Mouse (Mus musculus): ENCODE measurements around the gene Akap13.

The Akap13 gene

GRCm38 (mm10) chr7:75558225-75558624, 102.9 kb downstream of the Akap13 start:
- no peak for DNase-seq (ENCODE audit: low read depth, low spot score)

GRCm38 (mm10) chr7:75559119-75559518, 103.8 kb downstream of the Akap13 start:
- DNase-seq (ENCODE audit: low read depth, low spot score), result no peak

DNA sequence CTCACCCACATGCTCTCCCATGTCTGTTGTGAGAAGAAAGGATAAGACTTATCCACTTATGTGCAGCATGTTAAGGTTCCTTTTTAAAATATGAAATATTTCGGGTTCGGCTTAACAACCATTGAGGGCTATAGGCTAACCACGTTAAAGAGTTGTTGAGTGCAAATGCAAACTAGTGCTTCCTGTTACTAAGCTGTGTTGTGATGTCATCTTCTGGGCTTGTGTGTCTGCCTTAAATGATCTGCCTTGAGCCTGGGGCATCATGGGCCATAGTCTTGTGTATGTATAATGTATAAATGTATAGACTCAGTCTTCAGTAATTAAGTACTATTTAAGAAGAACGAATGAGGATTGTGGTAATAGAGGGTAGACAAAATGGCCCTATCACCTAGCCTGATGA, 104.6 kb downstream of the Akap13 start:
- DNase-seq (ENCODE audit: low read depth, low spot score), result peak; percentile 20

DNA sequence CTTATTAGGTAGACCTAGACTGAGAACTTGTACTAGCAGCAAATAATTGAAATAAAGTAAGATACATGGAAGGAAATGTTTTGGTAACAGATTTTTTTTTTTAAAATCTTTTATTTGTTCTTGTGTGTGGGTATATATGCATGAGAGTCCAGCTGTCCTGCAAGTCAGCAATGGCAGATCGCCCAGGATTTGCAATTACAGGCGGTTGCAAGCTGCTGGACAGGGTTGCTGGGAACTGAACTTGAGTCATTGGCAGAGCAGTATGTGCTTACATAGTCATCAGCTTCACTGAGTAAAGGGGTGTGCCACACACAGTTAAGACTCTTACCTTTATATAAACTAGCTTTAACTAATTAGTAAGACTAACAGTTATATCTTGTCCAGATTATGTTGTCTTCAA, 105.2 kb downstream of the Akap13 start:
- no peak for DNase-seq (ENCODE audit: low read depth, low spot score)

GRCm38 (mm10) chr7:75561134-75561533, 105.8 kb downstream of the Akap13 start:
- no peak for DNase-seq (ENCODE audit: low read depth, low spot score)

DNA sequence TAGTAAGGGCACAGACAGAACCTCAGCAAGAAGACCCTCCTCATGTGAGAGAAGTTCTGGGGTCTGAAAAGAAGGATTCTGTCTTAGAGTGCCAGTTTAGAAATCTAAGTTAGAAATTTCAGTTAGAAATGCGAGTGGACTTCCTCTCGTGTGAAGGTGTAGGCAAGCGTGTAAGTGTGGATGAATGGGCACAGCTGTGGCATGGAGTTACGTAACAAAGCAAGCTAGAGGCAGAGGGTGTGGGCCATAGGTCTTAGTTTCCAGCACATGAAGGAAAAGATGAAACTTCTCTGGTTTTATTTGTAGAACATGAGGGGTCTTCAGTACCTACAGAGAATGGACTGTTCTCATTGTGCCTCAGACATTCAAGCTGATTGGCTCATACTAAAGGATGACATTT, 112.9 kb downstream of the Akap13 start:
- DNase-seq (ENCODE audit: low read depth, low spot score), result no peak

- peak; percentile 56 for DNase-seq (ENCODE audit: low read depth, low spot score)
These were observed 113.5 kb downstream of the Akap13 start for GRCm38 (mm10) chr7:75568883-75569282.

DNA sequence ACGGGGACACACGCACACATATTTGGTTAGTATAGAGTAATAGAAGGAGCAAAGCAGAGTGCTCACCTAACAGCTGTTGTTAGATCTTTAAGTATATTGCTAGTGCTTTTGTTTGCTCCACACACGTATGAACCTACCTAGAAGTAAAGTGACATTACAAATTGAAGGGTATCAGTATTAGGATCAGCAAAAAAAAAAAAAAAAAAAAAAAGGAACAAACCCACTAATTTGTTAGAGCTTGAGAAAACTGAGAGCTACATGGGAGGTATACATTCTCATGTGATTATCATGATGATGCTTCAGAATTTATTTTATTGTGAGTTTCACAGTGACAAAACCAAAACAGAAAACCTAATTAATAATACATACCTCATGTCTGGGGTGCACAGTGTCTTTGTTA, 114.9 kb downstream of the Akap13 start:
- no peak for DNase-seq (ENCODE audit: low read depth, low spot score)

GRCm38 (mm10) chr7:75571078-75571477, 115.7 kb downstream of the Akap13 start:
- no peak for DNase-seq (ENCODE audit: low read depth, low spot score)

- DNase-seq (ENCODE audit: low read depth, low spot score), result peak; percentile 88
These were observed 116.8 kb downstream of the Akap13 start for GRCm38 (mm10) chr7:75572127-75572526.

- DNase-seq (ENCODE audit: low read depth, low spot score), result peak; percentile 86
These were observed 119.9 kb downstream of the Akap13 start for GRCm38 (mm10) chr7:75575120-75575649.

DNA sequence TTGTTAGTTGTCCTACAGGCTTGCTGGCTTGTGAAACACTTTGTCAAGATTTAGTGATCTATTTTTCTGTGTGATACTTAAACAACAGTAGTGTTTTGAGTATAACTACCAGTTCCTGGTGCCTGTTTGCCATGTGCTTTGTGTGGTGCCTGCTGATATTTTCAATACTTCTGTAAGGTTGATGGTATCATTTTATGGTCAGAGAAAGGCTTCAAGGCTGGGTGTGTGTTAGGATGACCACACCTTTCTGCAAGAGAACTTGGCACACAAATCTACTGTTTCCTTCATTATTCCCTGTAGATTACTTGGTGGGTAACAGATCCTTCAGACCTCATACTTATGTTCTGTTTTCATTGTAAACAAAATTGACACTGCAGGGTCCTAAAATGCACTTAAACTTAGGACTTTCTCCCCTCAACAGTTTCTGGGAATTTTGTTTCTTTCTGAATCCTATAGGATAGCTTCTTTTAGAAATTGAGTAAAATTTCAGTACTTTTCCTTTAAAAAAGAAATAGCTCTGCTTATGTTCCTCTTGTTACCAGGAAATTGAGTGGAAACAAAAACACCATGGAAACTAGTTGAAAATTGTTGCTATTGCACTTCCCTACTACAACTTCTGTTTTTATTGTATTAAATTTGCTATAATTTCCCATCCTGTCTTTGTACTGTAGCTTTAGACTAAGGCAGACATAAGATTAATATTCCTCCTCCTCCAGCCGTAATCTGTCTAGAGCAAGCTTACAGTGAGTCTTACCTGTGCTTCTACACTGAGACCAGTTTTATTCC, 120.7 kb downstream of the Akap13 start:
- no peak for DNase-seq (ENCODE audit: low read depth, low spot score)

GRCm38 (mm10) chr7:75576851-75577250, 121.5 kb downstream of the Akap13 start:
- no peak for DNase-seq (ENCODE audit: low read depth, low spot score)

GRCm38 (mm10) chr7:75577353-75577752, 122.0 kb downstream of the Akap13 start:
- DNase-seq (ENCODE audit: low read depth, low spot score), result no peak

DNA sequence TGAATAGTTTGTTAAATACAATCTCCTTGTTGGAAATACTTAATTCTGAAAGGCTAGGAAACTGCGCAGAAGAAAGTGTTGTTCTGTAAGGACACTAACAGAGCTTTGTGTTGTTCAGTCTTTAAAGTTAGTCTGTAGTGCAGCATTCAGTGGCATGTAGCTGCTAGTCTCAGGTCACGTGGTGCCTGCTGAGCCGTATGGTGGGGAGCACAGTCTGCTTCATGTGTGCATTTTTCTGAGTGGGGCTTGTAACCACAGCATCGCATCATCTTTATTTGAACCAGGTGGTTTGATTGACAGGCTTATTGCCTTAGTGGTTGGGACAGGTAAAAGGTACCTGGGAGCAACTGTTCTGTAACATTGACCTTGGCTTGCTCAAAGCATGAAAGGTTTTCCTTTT, 123.3 kb downstream of the Akap13 start:
- DNase-seq (ENCODE audit: low read depth, low spot score), result no peak

GRCm38 (mm10) chr7:75582091-75582490, 126.8 kb downstream of the Akap13 start:
- no peak for DNase-seq (ENCODE audit: low read depth, low spot score)

GRCm38 (mm10) chr7:75584100-75584499, 128.8 kb downstream of the Akap13 start:
- peak; percentile 36 for DNase-seq (ENCODE audit: low read depth, low spot score)

DNA sequence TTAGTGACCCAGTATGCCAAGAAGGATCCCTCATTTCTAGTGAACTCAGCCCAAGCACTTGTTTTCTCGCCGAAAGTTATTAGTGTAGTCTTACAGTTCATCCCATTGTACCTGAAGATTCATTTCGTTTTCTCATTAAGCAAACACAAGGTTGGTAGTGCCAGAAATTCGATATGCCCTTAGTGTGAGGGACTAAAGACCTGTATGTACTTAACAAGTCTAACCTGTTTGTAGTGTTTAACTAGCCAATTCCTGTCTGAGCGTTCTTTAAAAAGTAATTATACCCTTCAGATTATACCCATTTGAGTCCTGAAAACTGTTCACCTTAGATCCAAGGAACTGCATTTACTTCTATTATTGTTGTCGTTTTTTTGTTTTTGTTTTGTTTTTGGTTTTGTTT, 130.1 kb downstream of the Akap13 start:
- DNase-seq (ENCODE audit: low read depth, low spot score), result no peak

- peak; percentile 71 for DNase-seq (ENCODE audit: low read depth, low spot score)
These were observed 130.8 kb downstream of the Akap13 start for GRCm38 (mm10) chr7:75586113-75586512.

DNA sequence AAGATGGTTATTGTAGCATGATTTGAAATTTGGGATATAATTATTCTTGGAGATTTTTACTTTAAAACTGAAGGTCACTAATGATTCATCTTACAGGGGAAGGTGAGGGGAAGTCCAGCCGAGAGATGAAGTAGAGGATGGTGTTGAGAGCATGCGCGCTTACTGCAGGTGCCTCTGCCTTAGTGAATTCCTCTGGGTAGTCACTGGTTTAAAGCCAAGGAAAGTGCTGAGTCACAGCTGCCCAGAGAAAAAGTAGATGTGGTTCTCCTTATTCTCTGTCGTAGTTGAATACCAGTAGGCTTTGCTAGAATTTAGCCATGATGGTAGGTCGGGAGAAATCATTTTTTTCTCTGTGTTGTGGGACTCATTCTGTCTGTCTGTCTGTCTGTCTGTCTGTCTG, 132.4 kb downstream of the Akap13 start:
- no peak for DNase-seq (ENCODE audit: low read depth, low spot score)

- no peak for DNase-seq (ENCODE audit: low read depth, low spot score)
These were observed 134.1 kb downstream of the Akap13 start for GRCm38 (mm10) chr7:75589304-75589973.

- no peak for DNase-seq (ENCODE audit: low read depth, low spot score)
These were observed 136.6 kb downstream of the Akap13 start for GRCm38 (mm10) chr7:75591961-75592360.

DNA sequence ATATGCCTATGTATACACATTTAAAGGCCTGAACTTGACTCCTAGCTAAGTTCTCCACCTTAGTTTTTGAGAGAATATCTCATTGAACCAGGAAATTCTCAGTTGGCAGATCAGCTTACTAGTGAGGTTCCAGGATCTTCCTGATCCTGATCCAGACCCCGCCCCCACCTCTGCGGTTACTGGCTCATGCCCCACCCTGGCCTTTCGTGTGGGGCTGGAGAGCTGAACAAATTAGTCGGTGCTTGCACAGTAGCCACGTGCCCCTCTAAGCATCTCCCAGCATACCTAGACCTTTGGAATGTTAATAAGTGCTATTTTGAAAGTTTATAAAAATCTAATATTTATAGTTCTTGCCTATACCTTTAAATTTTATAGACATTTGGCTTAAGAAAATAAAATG, 139.5 kb downstream of the Akap13 start:
- DNase-seq (ENCODE audit: low read depth, low spot score), result no peak

Measured in CD4-positive helper T cell, adult 2 months (primary cell).